Mouse (Mus musculus): Measurements from ENCODE around the gene Fut9.

Fut9 gene

GRCm38 (mm10) chr4:25647593-25647992, 152.5 kb downstream of the Fut9 start:
- DNase-seq (ENCODE audit: low read depth, low spot score): no peak

- DNase-seq (ENCODE audit: low read depth, low spot score): no peak
Measured at GRCm38 (mm10) chr4:25645580-25645979, 154.5 kb downstream of the Fut9 start.

- no peak for DNase-seq (ENCODE audit: low read depth, low spot score)
Measured at GRCm38 (mm10) chr4:25641993-25642392, 158.1 kb downstream of the Fut9 start.

- no peak for DNase-seq (ENCODE audit: low read depth, low spot score)
Measured at GRCm38 (mm10) chr4:25633262-25633661, 166.8 kb downstream of the Fut9 start.

GRCm38 (mm10) chr4:25628113-25628512, 171.9 kb downstream of the Fut9 start:
- no peak for DNase-seq (ENCODE audit: low read depth, low spot score)

GRCm38 (mm10) chr4:25627467-25627866, 172.6 kb downstream of the Fut9 start:
- DNase-seq (ENCODE audit: low read depth, low spot score): no peak

GRCm38 (mm10) chr4:25627039-25627438, 173.0 kb downstream of the Fut9 start:
- no peak for DNase-seq (ENCODE audit: low read depth, low spot score)

GRCm38 (mm10) chr4:25623176-25623575, 176.9 kb downstream of the Fut9 start:
- no peak for DNase-seq (ENCODE audit: low read depth, low spot score)

- no peak for DNase-seq (ENCODE audit: low read depth, low spot score)
Measured at GRCm38 (mm10) chr4:25617301-25617700, 182.7 kb downstream of the Fut9 start.

GRCm38 (mm10) chr4:25613426-25613825, 186.6 kb downstream of the Fut9 start:
- no peak for DNase-seq (ENCODE audit: low read depth, low spot score)

- DNase-seq (ENCODE audit: low read depth, low spot score): no peak
Measured at GRCm38 (mm10) chr4:25610481-25610880, 189.6 kb downstream of the Fut9 start.

- DNase-seq (ENCODE audit: low read depth, low spot score): no peak
Measured at GRCm38 (mm10) chr4:25593218-25593617, 206.8 kb downstream of the Fut9 start.

All from c-Kit-negative CD71-positive TER-119-positive erythroid progenitor cells, embryonic 14.5 days (primary cell).